Mouse (Mus musculus): ENCODE data around the gene Vmn2r84. TPM values are rescaled to one million over a fixed set of nuclear protein-coding genes. Genes with fewer than 3 reads are reported as not detected.

Vmn2r84 gene
- 0.08 and 0.17 TPM in 2 replicates for polyA plus RNA-seq (2015; fragmentation: Nextera tagmentation; extraction: Ambion mirVana)

GRCm38 (mm10) chr10:130394232-130394631, at the start of gene Vmn2r84:
TSS of gene Vmn2r84 (minus strand) at chr10:130394332.

GRCm38 (mm10) chr10:130429603-130430002, 35.5 kb upstream of the Vmn2r84 start, which contains the start of gene Vmn2r85:
TSS of gene Vmn2r85 (minus strand) at chr10:130429703.

Other genes with a start within 250 kb of the Vmn2r84 start
- not detected in 2 replicates for gene Olfr825, start 227.6 kb downstream of the Vmn2r84 start, polyA plus RNA-seq (2015; fragmentation: Nextera tagmentation; extraction: Ambion mirVana)
- not detected in 2 replicates for gene Olfr826, start 210.1 kb downstream of the Vmn2r84 start, polyA plus RNA-seq (2015; fragmentation: Nextera tagmentation; extraction: Ambion mirVana)
- not detected in 2 replicates for gene Olfr827, start 179.9 kb downstream of the Vmn2r84 start, polyA plus RNA-seq (2015; fragmentation: Nextera tagmentation; extraction: Ambion mirVana)
- not detected in 2 replicates for gene Neurod4, start 114.1 kb downstream of the Vmn2r84 start, polyA plus RNA-seq (2015; fragmentation: Nextera tagmentation; extraction: Ambion mirVana)
- gene Tespa1, start 71.5 kb downstream of the Vmn2r84 start, polyA plus RNA-seq (2015; fragmentation: Nextera tagmentation; extraction: Ambion mirVana): 7.5 and 10.8 TPM in 2 replicates
- not detected in 2 replicates for gene Vmn2r85, start 35.4 kb upstream of the Vmn2r84 start, polyA plus RNA-seq (2015; fragmentation: Nextera tagmentation; extraction: Ambion mirVana)
- gene Vmn2r86, start 61.7 kb upstream of the Vmn2r84 start, polyA plus RNA-seq (2015; fragmentation: Nextera tagmentation; extraction: Ambion mirVana): not detected in 2 replicates
- gene Vmn2r87, start 103.1 kb upstream of the Vmn2r84 start, polyA plus RNA-seq (2015; fragmentation: Nextera tagmentation; extraction: Ambion mirVana): not detected in 2 replicates

Measured in spleen, postnatal 0 days (tissue).